Mouse (Mus musculus) duodenum, adult 2 months (tissue): ENCODE results near the gene 1700019A02Rik. TPM values are rescaled to one million over a fixed set of nuclear protein-coding genes. Genes with fewer than 3 reads are reported as not detected.

ENCODE experiments used
- polyA plus RNA-seq: library from polyadenylated mRNA; depleted of rRNA; stranded (reverse); fragments of >200 nt; gene quantifications from 2 replicates; pipeline ENCODE4 v1.2.3, GENCODE M21; 2012; ENCODE audit warnings: low replicate concordance; rRNA removed

The 1700019A02Rik gene
- not detected in 2 replicates for polyA plus RNA-seq

GRCm38 (mm10) chr1:53187536-53187935, at the start of gene 1700019A02Rik:
1700019A02Rik (minus strand) TSS chr1:53187636.

Other genes with a start within 250 kb of the 1700019A02Rik start
- 0.47 and 1.0 TPM in 2 replicates for gene 1700019D03Rik, start 167.5 kb downstream of the 1700019A02Rik start, polyA plus RNA-seq
- 0.09 TPM in 1 of 2 replicates, not detected in the other for gene Mstn, start 126.0 kb downstream of the 1700019A02Rik start, polyA plus RNA-seq
- gene Pms1, start 109.4 kb upstream of the 1700019A02Rik start, polyA plus RNA-seq, result 0.11 and 0.23 TPM in 2 replicates
- gene Ormdl1, start 109.5 kb upstream of the 1700019A02Rik start, polyA plus RNA-seq, result 1.5 TPM in 2 replicates
- gene Gm28778, start 109.5 kb upstream of the 1700019A02Rik start, polyA plus RNA-seq, result 5.3 and 14.1 TPM in 2 replicates
- gene Osgepl1, start 126.0 kb upstream of the 1700019A02Rik start, polyA plus RNA-seq, result 1.5 and 2.6 TPM in 2 replicates
- gene Asdurf, start 165.0 kb upstream of the 1700019A02Rik start, polyA plus RNA-seq, result not detected in 2 replicates
- gene Gm28551, start 165.0 kb upstream of the 1700019A02Rik start, polyA plus RNA-seq, result not detected in 2 replicates
- gene Asnsd1, start 165.1 kb upstream of the 1700019A02Rik start, polyA plus RNA-seq, result 0.56 and 0.82 TPM in 2 replicates